Mouse (Mus musculus): ENCODE measurements at regions not wholly inside any gene's neighbourhood (a gene's known extent, or its start where the extent isn't known, plus 50 kb on each side); places are given as distances from the start of the nearest gene placed in this dataset.

GRCm38 (mm10) chr9:30174646-30175045 lies 211.7 kb upstream of the Ntm start:
- in situ Hi-C loops (cut with MboI; ENCODE audit: low sequenced_read_pairs in 2 of 2, unreplicated experiment in 2 of 2), result no loop called here
- H3K27ac ChIP-seq (ENCODE audit: insufficient read depth, low read depth, low read length, poor library complexity, severe bottlenecking), result no peak overlapping the region
- no peaks in the 10 kb centered on the region for H3K4me1 ChIP-seq (ENCODE audit: control insufficient read depth in 2 of 2, insufficient read depth in 2 of 2, low read length in 2 of 2, poor library complexity in 1 of 2)
- no peak overlapping the region for H3K9ac ChIP-seq (ENCODE audit: insufficient read depth, low read depth, low read length, poor library complexity, severe bottlenecking)
- H3K9me3 ChIP-seq (ENCODE audit: control insufficient read depth, insufficient read depth, low read depth, low read length), result no peaks in the 10 kb centered on the region
- H3K36me3 ChIP-seq (ENCODE audit: control insufficient read depth, insufficient read depth, low read length, poor library complexity, severe bottlenecking), result no peaks in the 10 kb centered on the region
- DNase-seq (ENCODE audit: low read depth, low spot score), result no peak
- H3K4me3 ChIP-seq (ENCODE audit: insufficient read depth in 1 of 2, low read depth in 1 of 2, low read length in 2 of 2, poor library complexity in 1 of 2, severe bottlenecking in 1 of 2), result no peak overlapping the region
- no peak for TF ChIP-seq ZNF384 (IDR thresholded peaks at IDR 0.05; ENCODE audit: low read depth, low read length)
- TF ChIP-seq ZC3H11A (IDR thresholded peaks at IDR 0.05; ENCODE audit: borderline replicate concordance, low read depth, low read length), result no peak
- TF ChIP-seq MAFK (IDR thresholded peaks at IDR 0.05; ENCODE audit: insufficient read depth, low read depth, low read length), result no peak
- TF ChIP-seq CHD2 (IDR thresholded peaks at IDR 0.05; ENCODE audit: low read depth, low read length), result no peak
- TF ChIP-seq HCFC1 (IDR thresholded peaks at IDR 0.05; ENCODE audit: borderline replicate concordance, insufficient read depth, low read length), result no peak

DNA sequence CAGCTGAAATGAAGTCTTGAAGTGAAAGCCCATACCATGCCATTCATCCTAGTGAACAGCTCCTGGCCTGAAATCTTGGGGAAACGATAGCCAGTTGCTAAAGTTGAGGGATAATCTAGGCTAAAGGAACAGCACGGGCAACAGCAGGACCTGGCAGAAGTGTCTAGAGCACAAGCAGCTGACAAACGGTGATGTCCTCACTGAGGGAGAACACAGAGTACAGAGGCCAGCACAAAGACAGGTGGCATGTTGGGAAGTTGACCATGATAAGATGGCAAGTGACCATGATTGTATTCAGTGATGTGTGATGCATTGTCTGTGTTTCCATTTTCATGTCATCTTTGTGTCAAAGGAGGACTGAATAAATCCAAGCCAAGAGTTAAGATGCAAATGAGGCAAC lies 212.4 kb upstream of the Ntm start:
- no peak for DNase-seq (ENCODE audit: low read depth, low spot score)

GRCm38 (mm10) chr9:30183409-30183808 lies 220.5 kb upstream of the Ntm start:
- in situ Hi-C loops (cut with MboI; ENCODE audit: low sequenced_read_pairs in 2 of 2, unreplicated experiment in 2 of 2), result no loop called here
- Histone ChIP-seq H3K36me3 (ENCODE audit: control insufficient read depth, insufficient read depth, low read length, poor library complexity, severe bottlenecking) (no peaks in the 10 kb centered on the region), H3K27ac (ENCODE audit: insufficient read depth, low read depth, low read length, poor library complexity, severe bottlenecking) (no peak overlapping the region), H3K9me3 (ENCODE audit: control insufficient read depth, insufficient read depth, low read depth, low read length) (no peaks in the 10 kb centered on the region), H3K4me1 (ENCODE audit: control insufficient read depth in 2 of 2, insufficient read depth in 2 of 2, low read length in 2 of 2, poor library complexity in 1 of 2) (no peaks in the 10 kb centered on the region), H3K4me3 (ENCODE audit: insufficient read depth in 1 of 2, low read depth in 1 of 2, low read length in 2 of 2, poor library complexity in 1 of 2, severe bottlenecking in 1 of 2) (no peak overlapping the region), H3K9ac (ENCODE audit: insufficient read depth, low read depth, low read length, poor library complexity, severe bottlenecking) (no peak overlapping the region)
- TF ChIP-seq ZNF384 (IDR thresholded peaks at IDR 0.05; ENCODE audit: low read depth, low read length) (no peak), ZC3H11A (IDR thresholded peaks at IDR 0.05; ENCODE audit: borderline replicate concordance, low read depth, low read length) (no peak)
- no peak for DNase-seq (ENCODE audit: low read depth, low spot score)

More for the DNA sequence above, 212.4 kb upstream of the Ntm start:
- in situ Hi-C loops (cut with MboI; ENCODE audit: low sequenced_read_pairs in 2 of 2, unreplicated experiment in 2 of 2), result no loop called here
- Histone ChIP-seq H3K4me1 (ENCODE audit: control insufficient read depth in 2 of 2, insufficient read depth in 2 of 2, low read length in 2 of 2, poor library complexity in 1 of 2) (no peaks in the 10 kb centered on the region), H3K4me3 (ENCODE audit: insufficient read depth in 1 of 2, low read depth in 1 of 2, low read length in 2 of 2, poor library complexity in 1 of 2, severe bottlenecking in 1 of 2) (no peak overlapping the region), H3K36me3 (ENCODE audit: control insufficient read depth, insufficient read depth, low read length, poor library complexity, severe bottlenecking) (no peaks in the 10 kb centered on the region), H3K9ac (ENCODE audit: insufficient read depth, low read depth, low read length, poor library complexity, severe bottlenecking) (no peak overlapping the region), H3K9me3 (ENCODE audit: control insufficient read depth, insufficient read depth, low read depth, low read length) (no peaks in the 10 kb centered on the region), H3K27ac (ENCODE audit: insufficient read depth, low read depth, low read length, poor library complexity, severe bottlenecking) (no peak overlapping the region)
- TF ChIP-seq ZC3H11A (IDR thresholded peaks at IDR 0.05; ENCODE audit: borderline replicate concordance, low read depth, low read length) (no peak), CHD2 (IDR thresholded peaks at IDR 0.05; ENCODE audit: low read depth, low read length) (no peak), ZNF384 (IDR thresholded peaks at IDR 0.05; ENCODE audit: low read depth, low read length) (no peak), HCFC1 (IDR thresholded peaks at IDR 0.05; ENCODE audit: borderline replicate concordance, insufficient read depth, low read length) (no peak), MAFK (IDR thresholded peaks at IDR 0.05; ENCODE audit: insufficient read depth, low read depth, low read length) (no peak)

GRCm38 (mm10) chr9:30184996-30185763 lies 222.2 kb upstream of the Ntm start:
- in situ Hi-C loops (cut with MboI; ENCODE audit: low sequenced_read_pairs in 2 of 2, unreplicated experiment in 2 of 2), result no loop called here
- TF ChIP-seq ZNF384 (IDR thresholded peaks at IDR 0.05; ENCODE audit: low read depth, low read length) (no peak), CHD2 (IDR thresholded peaks at IDR 0.05; ENCODE audit: low read depth, low read length) (no peak), ZC3H11A (IDR thresholded peaks at IDR 0.05; ENCODE audit: borderline replicate concordance, low read depth, low read length) (no peak), HCFC1 (IDR thresholded peaks at IDR 0.05; ENCODE audit: borderline replicate concordance, insufficient read depth, low read length) (no peak), MAFK (IDR thresholded peaks at IDR 0.05; ENCODE audit: insufficient read depth, low read depth, low read length) (no peak)

GRCm38 (mm10) chr9:30186261-30186660 lies 223.3 kb upstream of the Ntm start:
- no peak for DNase-seq (ENCODE audit: low read depth, low spot score)
- no peaks in the 10 kb centered on the region for H3K36me3 ChIP-seq (ENCODE audit: control insufficient read depth, insufficient read depth, low read length, poor library complexity, severe bottlenecking)
- no peaks in the 10 kb centered on the region for H3K9me3 ChIP-seq (ENCODE audit: control insufficient read depth, insufficient read depth, low read depth, low read length)
- H3K27ac ChIP-seq (ENCODE audit: insufficient read depth, low read depth, low read length, poor library complexity, severe bottlenecking), result no peak overlapping the region
- no peak overlapping the region for H3K9ac ChIP-seq (ENCODE audit: insufficient read depth, low read depth, low read length, poor library complexity, severe bottlenecking)
- no peaks in the 10 kb centered on the region for H3K4me1 ChIP-seq (ENCODE audit: control insufficient read depth in 2 of 2, insufficient read depth in 2 of 2, low read length in 2 of 2, poor library complexity in 1 of 2)
- H3K4me3 ChIP-seq (ENCODE audit: insufficient read depth in 1 of 2, low read depth in 1 of 2, low read length in 2 of 2, poor library complexity in 1 of 2, severe bottlenecking in 1 of 2), result no peak overlapping the region
- in situ Hi-C loops (cut with MboI; ENCODE audit: low sequenced_read_pairs in 2 of 2, unreplicated experiment in 2 of 2), result no loop called here
- TF ChIP-seq HCFC1 (IDR thresholded peaks at IDR 0.05; ENCODE audit: borderline replicate concordance, insufficient read depth, low read length) (no peak), MAFK (IDR thresholded peaks at IDR 0.05; ENCODE audit: insufficient read depth, low read depth, low read length) (no peak), CHD2 (IDR thresholded peaks at IDR 0.05; ENCODE audit: low read depth, low read length) (no peak), ZNF384 (IDR thresholded peaks at IDR 0.05; ENCODE audit: low read depth, low read length) (no peak), ZC3H11A (IDR thresholded peaks at IDR 0.05; ENCODE audit: borderline replicate concordance, low read depth, low read length) (no peak)

More at GRCm38 (mm10) chr9:30184996-30185763, 222.2 kb upstream of the Ntm start:
- Histone ChIP-seq H3K4me3 (ENCODE audit: insufficient read depth in 1 of 2, low read depth in 1 of 2, low read length in 2 of 2, poor library complexity in 1 of 2, severe bottlenecking in 1 of 2) (no peak overlapping the region), H3K27ac (ENCODE audit: insufficient read depth, low read depth, low read length, poor library complexity, severe bottlenecking) (no peak overlapping the region), H3K9me3 (ENCODE audit: control insufficient read depth, insufficient read depth, low read depth, low read length) (no peaks in the 10 kb centered on the region), H3K9ac (ENCODE audit: insufficient read depth, low read depth, low read length, poor library complexity, severe bottlenecking) (no peak overlapping the region), H3K4me1 (ENCODE audit: control insufficient read depth in 2 of 2, insufficient read depth in 2 of 2, low read length in 2 of 2, poor library complexity in 1 of 2) (no peaks in the 10 kb centered on the region), H3K36me3 (ENCODE audit: control insufficient read depth, insufficient read depth, low read length, poor library complexity, severe bottlenecking) (no peaks in the 10 kb centered on the region)
- DNase-seq (ENCODE audit: low read depth, low spot score), result no peak

All from ES-E14 (cell line).